Mouse (Mus musculus) heart, embryonic 14.5 days (tissue): ENCODE results near the gene A530064D06Rik. TPM values are rescaled to one million over a fixed set of nuclear protein-coding genes. Genes with fewer than 3 reads are reported as not detected.

Source experiments
- ATAC-seq: fragments of 200-750 bp; cut with Nextera tagmentation; 2 replicates; pipeline ENCODE4 v1.8.0; 2017; ENCODE audit warnings: low read depth, moderate TSS enrichment; ENCODE audit not compliant: insufficient number of reproducible peaks, insufficient read depth, low FRiP score
- H3K27ac ChIP-seq, 2 experiments: fragments of 200-500 bp in 1 of 2; fragments of 300-500 bp in 1 of 2; sonication (generic) in 1 of 2; replicated peaks in 1 of 2; 2 replicates each; pipeline ENCODE4 v1.5.1; 2012 to 2014; ENCODE audit warnings: low read depth in 2 of 2, low read length in 2 of 2, control low read depth in 1 of 2, mild to moderate bottlenecking in 1 of 2, mixed read lengths in 1 of 2; ENCODE audit not compliant: control insufficient read depth in 1 of 2, insufficient read depth in 1 of 2
- H3K27me3 ChIP-seq: fragments of 300-500 bp; sonication (generic); 2 replicates; pipeline ENCODE4 v1.6.1; 2014; ENCODE audit warnings: mild to moderate bottlenecking, low read length, control low read depth; ENCODE audit not compliant: control insufficient read depth, insufficient read depth
- H3K36me3 ChIP-seq: fragments of 300-500 bp; sonication (generic); 2 replicates; pipeline ENCODE4 v1.6.1; 2014; ENCODE audit warnings: mild to moderate bottlenecking, control low read depth, low read length, mixed read lengths; ENCODE audit not compliant: control insufficient read depth, insufficient read depth
- H3K4me1 ChIP-seq, 2 experiments: fragments of 200-500 bp in 1 of 2; fragments of 300-500 bp in 1 of 2; sonication (generic) in 1 of 2; 2 replicates each; pipeline ENCODE4 v1.6.1; 2012 to 2014; ENCODE audit warnings: low read length in 2 of 2, control low read depth in 1 of 2, mixed read lengths in 1 of 2; ENCODE audit not compliant: control insufficient read depth in 2 of 2, insufficient read depth in 2 of 2
- H3K4me2 ChIP-seq: fragments of 300-500 bp; sonication (generic); 2 replicates; pipeline ENCODE4 v1.6.1; 2014; ENCODE audit warnings: mild to moderate bottlenecking, low read length
- H3K4me3 ChIP-seq, 2 experiments: fragments of 200-500 bp in 1 of 2; fragments of 300-500 bp in 1 of 2; sonication (generic) in 1 of 2; 2 replicates each; pipeline ENCODE4 v1.5.1; 2012 to 2014; ENCODE audit warnings: low read length in 2 of 2, mild to moderate bottlenecking in 2 of 2, control low read depth in 1 of 2, low read depth in 1 of 2, moderate library complexity in 1 of 2; ENCODE audit not compliant: control insufficient read depth in 1 of 2, insufficient read depth in 1 of 2
- H3K9ac ChIP-seq: fragments of 300-500 bp; sonication (generic); 2 replicates; pipeline ENCODE4 v1.6.1; 2014; ENCODE audit warnings: mild to moderate bottlenecking, low read length
- H3K9me3 ChIP-seq: fragments of 300-500 bp; sonication (generic); 2 replicates; pipeline ENCODE4 v1.6.1; 2016; ENCODE audit warnings: low read length, control low read depth; ENCODE audit not compliant: control insufficient read depth
- WGBS: fragments of 180-500 bp; shearing (Covaris S2); extraction: QIAGEN DNeasy Blood & Tissue Kit; methylation state at CpG from one replicate; pipeline ENCODE4 v1.1.7; 2014; 5-methylcytosine and 5-hydroxymethylcytosine counted together
- polyA plus RNA-seq: library from polyadenylated mRNA; unstranded; fragments of >200 nt; fragmentation: Nextera tagmentation; extraction: Ambion mirVana; gene quantifications from 2 replicates; pipeline ENCODE4 v1.2.1, GENCODE M21; 2014

A530064D06Rik gene
- polyA plus RNA-seq, 1 experiment from 2014 or later, result not detected

DNA sequence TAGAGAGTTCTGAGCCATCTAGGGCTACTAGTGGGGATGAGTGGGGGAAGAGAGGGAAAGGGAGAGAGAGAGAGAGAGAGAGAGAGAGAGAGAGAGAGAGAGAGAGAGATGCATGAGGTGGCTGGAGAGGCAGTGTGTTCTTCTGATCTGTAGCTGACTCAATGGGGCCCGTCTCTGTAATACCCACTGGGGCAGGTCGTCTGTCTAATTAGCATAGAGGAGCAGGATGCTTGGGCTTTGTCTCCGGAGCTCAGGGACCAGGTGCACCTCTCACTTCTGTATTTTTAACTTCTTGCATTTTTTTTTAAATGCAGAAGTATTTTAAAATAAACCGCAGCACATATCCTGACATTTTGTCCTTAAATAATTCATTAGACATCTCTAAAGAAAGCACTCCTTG lies 59.7 kb downstream of the A530064D06Rik start:
- ATAC-seq, result no peak
- Histone ChIP-seq H3K9me3 (no peaks in the 10 kb centered on the region), H3K9ac (no peak overlapping the region), H3K27ac (no peak overlapping the region), H3K4me2 (no peak overlapping the region), H3K27me3 (no peaks in the 10 kb centered on the region), H3K4me1 (no peaks in the 10 kb centered on the region), H3K36me3 (no peaks in the 10 kb centered on the region), H3K4me3 (no peak overlapping the region)
- 56% methylated on average over 4 of the region's 4 CpGs for WGBS

DNA sequence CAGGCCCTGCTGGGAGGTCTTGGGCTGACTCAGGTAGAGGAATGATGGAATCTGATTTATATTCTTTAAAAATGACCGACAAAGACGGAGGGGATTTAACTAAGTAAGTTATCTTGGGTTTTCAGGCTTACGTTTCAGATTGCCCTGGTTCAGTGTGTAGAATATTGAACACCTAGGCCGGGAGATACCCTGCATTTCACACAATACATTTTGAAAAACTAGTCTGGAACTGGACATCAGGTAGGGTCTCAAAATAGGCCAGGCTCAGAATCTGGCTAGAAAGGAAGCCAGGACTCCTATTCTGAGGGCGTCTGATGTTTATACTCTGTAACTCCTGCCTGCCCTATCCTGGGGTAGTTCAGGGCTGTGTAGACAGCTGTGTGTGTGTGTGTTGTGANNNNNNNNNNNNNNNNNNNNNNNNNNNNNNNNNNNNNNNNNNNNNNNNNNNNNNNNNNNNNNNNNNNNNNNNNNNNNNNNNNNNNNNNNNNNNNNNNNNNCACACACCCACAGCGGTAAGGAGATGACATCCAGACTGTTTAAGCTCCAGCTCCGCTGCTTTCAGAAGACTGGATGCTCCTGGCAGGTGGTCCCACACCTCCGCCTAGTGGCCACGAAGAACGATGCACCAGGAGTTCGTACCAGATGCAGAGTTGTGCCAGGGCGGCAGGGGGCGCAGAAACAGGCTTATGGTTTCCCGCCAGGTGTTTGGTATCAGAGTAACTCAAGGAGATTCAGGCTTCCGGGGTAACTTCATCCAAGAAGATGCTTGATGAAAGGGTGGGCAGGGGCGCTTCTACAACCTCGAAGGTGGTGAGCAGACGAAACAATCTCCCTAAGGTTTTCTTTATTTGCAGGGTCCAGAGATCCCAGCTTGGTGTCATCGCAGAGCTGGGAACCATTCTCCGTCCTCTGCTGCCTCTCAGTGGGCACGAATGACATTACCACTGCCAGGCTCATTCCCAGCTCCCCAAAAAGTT lies 66.3 kb downstream of the A530064D06Rik start:
- no peak overlapping the region for H3K27ac ChIP-seq
- WGBS, result 14% methylated on average over 20 of the region's 21 CpGs

DNA sequence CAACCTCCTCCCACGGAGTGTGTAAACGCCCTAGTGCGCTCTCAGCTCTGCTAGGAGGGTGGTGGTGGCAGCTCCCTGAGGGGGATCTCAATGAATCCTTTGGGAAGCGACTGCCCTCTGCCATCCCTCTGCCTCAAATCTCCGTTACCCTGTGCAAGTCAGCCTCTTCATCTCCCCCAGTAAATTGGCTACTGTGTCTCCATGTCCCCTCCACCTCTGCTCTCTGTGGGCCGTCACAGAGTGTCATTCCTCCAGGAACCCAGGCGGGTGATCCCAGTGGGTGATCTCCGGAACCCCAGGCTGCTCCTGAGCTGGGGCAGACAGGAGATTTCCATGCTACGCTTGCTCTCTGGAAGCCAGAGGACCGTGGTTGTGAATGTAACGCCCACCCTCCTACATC lies 67.8 kb downstream of the A530064D06Rik start:
- H3K4me1 ChIP-seq, result peaks cover 22 to 36% of the 10 kb centered on the region in 2 experiments
- H3K36me3 ChIP-seq, result no peaks in the 10 kb centered on the region
- peak overlapping the region; percentile 80; the same call in 1 of the 2 replicates for H3K4me2 ChIP-seq
- H3K27me3 ChIP-seq, result peaks cover 58% of the 10 kb centered on the region
- H3K4me3 ChIP-seq, result no peak overlapping the region
- 12% methylated on average over 11 of the region's 11 CpGs for WGBS
- no peak for ATAC-seq
- no peaks in the 10 kb centered on the region for H3K9me3 ChIP-seq
- H3K27ac ChIP-seq, result no peak overlapping the region
- H3K9ac ChIP-seq, result no peak overlapping the region

More for the DNA sequence above, 66.3 kb downstream of the A530064D06Rik start:
- H3K36me3 ChIP-seq, result no peaks in the 10 kb centered on the region
- H3K27me3 ChIP-seq, result peaks cover 45% of the 10 kb centered on the region
- H3K4me1 ChIP-seq, result peaks cover 22 to 29% of the 10 kb centered on the region in 2 experiments
- peak overlapping the region; percentile 11 to 29; a peak in 3 of 4 replicates for H3K4me3 ChIP-seq
- H3K9me3 ChIP-seq, result no peaks in the 10 kb centered on the region
- peak; percentile 64; the same call in 1 of the 2 replicates for ATAC-seq
- H3K4me2 ChIP-seq, result peak overlapping the region; percentile 60
- H3K9ac ChIP-seq, result no peak overlapping the region

Other genes with a start within 250 kb of the A530064D06Rik start
- gene Foxp4, start 242.6 kb downstream of the A530064D06Rik start, polyA plus RNA-seq, result 10.8 and 13.6 TPM in 2 replicates
- gene 1700122O11Rik, start 129.0 kb downstream of the A530064D06Rik start, polyA plus RNA-seq, result not detected in 2 replicates
- not detected in 2 replicates for gene 1700067P10Rik, start 78.0 kb downstream of the A530064D06Rik start, polyA plus RNA-seq
- not detected in 2 replicates for gene 9830107B12Rik, start 21.0 kb downstream of the A530064D06Rik start, polyA plus RNA-seq
- 0.07 and 0.11 TPM in 2 replicates for gene Trem1, start 65.5 kb upstream of the A530064D06Rik start, polyA plus RNA-seq
- not detected in 2 replicates for gene Trem3, start 80.5 kb upstream of the A530064D06Rik start, polyA plus RNA-seq
- 0.53 and 0.63 TPM in 2 replicates for gene Treml4, start 97.0 kb upstream of the A530064D06Rik start, polyA plus RNA-seq
- gene Treml2, start 132.2 kb upstream of the A530064D06Rik start, polyA plus RNA-seq, result 0.09 and 0.11 TPM in 2 replicates
- gene B430306N03Rik, start 148.9 kb upstream of the A530064D06Rik start, polyA plus RNA-seq, result 0.09 and 0.30 TPM in 2 replicates
- 3.4 and 4.8 TPM in 2 replicates for gene Trem2, start 179.1 kb upstream of the A530064D06Rik start, polyA plus RNA-seq
- 1.0 and 2.4 TPM in 2 replicates for gene Treml1, start 192.6 kb upstream of the A530064D06Rik start, polyA plus RNA-seq
- 13.5 and 16.2 TPM in 2 replicates for gene Nfya, start 242.6 kb upstream of the A530064D06Rik start, polyA plus RNA-seq
- 42.6 and 46.4 TPM in 2 replicates for gene Oard1, start 242.7 kb upstream of the A530064D06Rik start, polyA plus RNA-seq